Mouse (Mus musculus) embryonic facial prominence, embryonic 13.5 days (tissue): ENCODE data around the gene Atp6ap1l. TPM values are rescaled to one million over a fixed set of nuclear protein-coding genes. Genes with fewer than 3 reads are reported as not detected.
"Not testable (repeated sequence)": the region's sequence is repeated elsewhere in the genome, so short reads cannot be mapped to it uniquely, and the experiment has no call there.

Experiments
- ATAC-seq: fragments of 200-750 bp; cut with Nextera tagmentation; 2 replicates; pipeline ENCODE4 v1.8.0; 2017; ENCODE audit warnings: low read depth; ENCODE audit not compliant: insufficient number of reproducible peaks, insufficient read depth, low FRiP score, low TSS enrichment
- H3K27ac ChIP-seq: fragments of 300-500 bp; sonication (generic); 2 replicates; pipeline ENCODE4 v1.5.1; 2015; ENCODE audit warnings: moderate library complexity, mild to moderate bottlenecking, inconsistent platforms
- H3K27me3 ChIP-seq: fragments of 300-500 bp; sonication (generic); 2 replicates; pipeline ENCODE4 v1.6.1; 2015; ENCODE audit warnings: mild to moderate bottlenecking, inconsistent platforms
- H3K36me3 ChIP-seq: fragments of 300-500 bp; sonication (generic); 2 replicates; pipeline ENCODE4 v1.6.1; 2015; ENCODE audit warnings: mild to moderate bottlenecking, inconsistent platforms
- H3K4me1 ChIP-seq: fragments of 300-500 bp; sonication (generic); 2 replicates; pipeline ENCODE4 v1.6.1; 2015; ENCODE audit warnings: inconsistent platforms
- H3K4me2 ChIP-seq: fragments of 300-500 bp; sonication (generic); 2 replicates; pipeline ENCODE4 v1.6.1; 2015; ENCODE audit warnings: moderate library complexity, mild to moderate bottlenecking, inconsistent platforms
- H3K4me3 ChIP-seq: fragments of 300-500 bp; sonication (generic); 2 replicates; pipeline ENCODE4 v1.5.1; 2015; ENCODE audit warnings: mild to moderate bottlenecking, inconsistent platforms
- H3K9ac ChIP-seq: fragments of 300-500 bp; sonication (generic); 2 replicates; pipeline ENCODE4 v1.6.1; 2015; ENCODE audit warnings: mild to moderate bottlenecking, inconsistent platforms
- H3K9me3 ChIP-seq: fragments of 300-500 bp; sonication (generic); 2 replicates; pipeline ENCODE4 v1.6.1; 2016; ENCODE audit warnings: inconsistent platforms
- WGBS: fragments of 180-500 bp; shearing (Covaris S2); methylation state at CpG from one replicate; pipeline ENCODE4 v1.1.7; 2015; ENCODE audit warnings: mixed read lengths; 5-methylcytosine and 5-hydroxymethylcytosine counted together
- polyA plus RNA-seq: library from polyadenylated mRNA; unstranded; fragments of >200 nt; fragmentation: Nextera tagmentation; extraction: Ambion mirVana; gene quantifications from 2 replicates; pipeline ENCODE4 v1.2.1, GENCODE M21; 2015

The Atp6ap1l gene
- 0.25 TPM in 1 of 2 replicates, not detected in the other for polyA plus RNA-seq

- Histone ChIP-seq H3K36me3 (no peaks in the 10 kb centered on the region), H3K27ac (no peak within 1 kb of the TSS), H3K4me2 (no peak within 1 kb of the TSS), H3K27me3 (no peaks in the 10 kb centered on the region), H3K9ac (no peak within 1 kb of the TSS), H3K4me3 (no peak within 1 kb of the TSS), H3K9me3 (no peaks in the 10 kb centered on the region; the same call in 1 of the 2 replicates), H3K4me1 (no peaks in the 10 kb centered on the region)
- WGBS = 95% methylated on average over 5 of the region's 5 CpGs
- no peak for ATAC-seq
These were observed at the start of gene Atp6ap1l for GRCm38 (mm10) chr13:90905176-90905575. TSS of gene Atp6ap1l (minus strand) at chr13:90905355.

- no peak overlapping the region for H3K27ac ChIP-seq
- WGBS = 65% methylated on average over 5 of the region's 5 CpGs
- H3K27me3 ChIP-seq = no peaks in the 10 kb centered on the region
- ATAC-seq = no peak
- no peak overlapping the region for H3K4me2 ChIP-seq
- H3K9me3 ChIP-seq = no peaks in the 10 kb centered on the region
- no peak overlapping the region for H3K4me3 ChIP-seq
- no peak overlapping the region for H3K9ac ChIP-seq
- 0 out of 2 replicates have a peak, but pooled peaks cover 2% of the 10 kb centered on the region for H3K4me1 ChIP-seq
- no peaks in the 10 kb centered on the region for H3K36me3 ChIP-seq
These were observed 34.4 kb upstream of the Atp6ap1l start for GRCm38 (mm10) chr13:90939600-90939999.

DNA sequence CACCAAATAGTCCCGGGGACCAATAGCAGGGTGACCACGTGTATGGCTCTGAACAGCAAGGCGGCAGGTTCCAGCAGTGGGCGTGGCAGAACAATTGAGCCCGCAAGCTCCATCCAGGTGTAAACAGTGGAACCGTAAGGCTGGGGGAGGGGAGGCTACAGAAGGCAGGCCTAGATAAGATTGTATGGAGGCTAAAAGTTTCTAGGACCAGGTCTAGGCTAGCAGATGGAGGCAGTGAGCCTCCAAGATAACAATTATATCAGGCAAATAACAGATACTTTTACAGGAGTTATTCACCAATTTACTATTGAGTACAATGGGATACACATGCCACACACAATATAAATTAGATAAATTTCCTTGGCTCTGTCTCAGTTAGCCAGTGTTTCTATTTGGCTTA is 34.0 kb upstream of the Atp6ap1l start:
- no peak overlapping the region for H3K27ac ChIP-seq
- 50% methylated on average over 6 of the region's 6 CpGs for WGBS
- ATAC-seq = no peak
- no peak overlapping the region for H3K4me2 ChIP-seq
- H3K36me3 ChIP-seq = no peaks in the 10 kb centered on the region
- H3K4me3 ChIP-seq = no peak overlapping the region
- no peak overlapping the region for H3K9ac ChIP-seq
- H3K4me1 ChIP-seq = 0 out of 2 replicates have a peak, but pooled peaks cover 2% of the 10 kb centered on the region
- H3K27me3 ChIP-seq = no peaks in the 10 kb centered on the region
- H3K9me3 ChIP-seq = no peaks in the 10 kb centered on the region

DNA sequence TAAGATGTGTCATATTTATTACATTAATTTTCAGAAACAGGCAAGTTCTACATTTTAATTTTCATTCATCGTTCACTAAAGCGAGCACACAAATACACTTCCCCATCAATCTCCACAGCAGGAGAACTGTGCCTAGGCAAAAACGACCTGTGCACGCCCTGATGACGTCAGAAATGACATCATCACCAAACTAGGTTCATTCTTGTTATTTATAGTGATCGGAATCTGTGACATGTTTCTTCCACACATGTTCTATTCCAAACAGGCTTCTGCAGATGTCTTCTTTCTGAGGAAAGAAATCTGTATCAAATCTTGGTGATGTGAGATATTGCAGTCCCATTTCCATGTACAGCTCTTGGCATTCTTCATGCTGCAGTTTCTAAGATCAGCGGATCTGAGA is 30.7 kb upstream of the Atp6ap1l start:
- Histone ChIP-seq H3K9ac (no peak overlapping the region), H3K9me3 (no peaks in the 10 kb centered on the region), H3K4me3 (no peak overlapping the region), H3K36me3 (no peaks in the 10 kb centered on the region), H3K27ac (no peak overlapping the region), H3K4me1 (0 out of 2 replicates have a peak, but pooled peaks cover 2% of the 10 kb centered on the region), H3K4me2 (no peak overlapping the region), H3K27me3 (no peaks in the 10 kb centered on the region)
- ATAC-seq = no peak
- WGBS = 84% methylated on average over 7 of the region's 7 CpGs

DNA sequence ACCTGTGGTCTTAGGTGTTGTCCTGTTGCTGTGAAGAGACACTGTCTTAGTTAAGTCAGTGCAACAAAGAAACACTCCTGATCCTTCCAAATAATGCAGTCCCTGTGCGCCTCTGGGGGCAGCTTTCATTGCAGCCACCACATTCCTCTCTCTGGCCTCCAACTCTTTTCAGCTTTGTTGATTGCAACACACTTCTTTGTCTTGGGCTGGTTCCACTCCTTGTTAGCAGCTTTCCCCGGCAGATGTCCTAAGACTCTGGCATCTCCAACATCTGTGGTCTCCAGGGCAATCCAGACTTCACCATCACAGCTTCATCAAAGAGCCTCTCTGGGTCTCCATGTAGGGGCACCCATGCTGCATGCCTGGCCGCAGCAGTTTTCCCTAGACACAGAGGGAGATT is 28.1 kb upstream of the Atp6ap1l start:
- Histone ChIP-seq H3K9ac (no peak overlapping the region), H3K27me3 (no peaks in the 10 kb centered on the region), H3K9me3 (no peaks in the 10 kb centered on the region), H3K4me3 (no peak overlapping the region), H3K4me2 (no peak overlapping the region), H3K4me1 (no peaks in the 10 kb centered on the region), H3K36me3 (peaks cover 8% of the 10 kb centered on the region), H3K27ac (no peak overlapping the region)
- WGBS = 58% methylated on average over 3 of the region's 3 CpGs
- no peak for ATAC-seq

- no peak for ATAC-seq
- Histone ChIP-seq H3K9ac (no peak overlapping the region), H3K4me3 (no peak overlapping the region), H3K4me2 (no peak overlapping the region), H3K9me3 (no peaks in the 10 kb centered on the region), H3K36me3 (peaks cover 40% of the 10 kb centered on the region), H3K4me1 (no peaks in the 10 kb centered on the region), H3K27me3 (no peaks in the 10 kb centered on the region), H3K27ac (no peak overlapping the region)
- WGBS = 22% methylated on average over 5 of the region's 5 CpGs
These were observed 24.7 kb upstream of the Atp6ap1l start for GRCm38 (mm10) chr13:90929847-90930246.

- ATAC-seq = not testable (repeated sequence)
- peaks cover 43% of the 10 kb centered on the region for H3K36me3 ChIP-seq
- WGBS = 88% methylated on average over 9 of the region's 10 CpGs
These were observed 23.1 kb upstream of the Atp6ap1l start for GRCm38 (mm10) chr13:90928266-90928665.

DNA sequence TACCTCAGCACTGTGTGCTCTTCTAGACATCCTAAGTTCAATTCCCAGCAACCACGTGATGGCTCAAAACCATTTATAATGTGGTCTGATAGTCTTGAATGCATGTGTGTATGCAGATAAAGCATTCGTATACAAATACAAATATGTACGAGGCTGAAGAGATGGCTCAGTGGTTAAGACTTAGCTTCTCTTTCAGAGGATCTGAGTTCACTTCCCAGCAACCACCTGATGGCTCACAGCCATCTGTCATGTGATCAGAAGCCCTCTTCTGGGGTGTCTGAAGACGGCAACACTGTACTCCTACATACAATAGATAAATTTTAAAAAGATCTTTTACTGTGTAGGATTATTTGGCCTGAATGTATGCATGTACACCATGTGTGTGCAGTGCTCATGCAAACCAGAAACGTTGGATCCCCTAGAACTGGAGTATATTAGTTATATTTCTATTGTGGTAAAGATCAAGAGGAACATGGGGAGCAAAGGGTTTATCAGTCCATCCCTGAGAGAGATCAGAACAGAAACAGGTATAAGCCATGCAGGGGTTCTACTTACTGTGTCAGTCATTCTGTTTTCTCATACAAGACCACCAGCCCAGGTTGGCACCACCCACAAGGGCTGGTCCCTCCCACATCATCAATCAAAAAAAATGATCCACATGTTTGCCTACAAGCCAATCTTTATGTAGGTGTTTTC is 21.9 kb upstream of the Atp6ap1l start:
- H3K36me3 ChIP-seq = peaks cover 43% of the 10 kb centered on the region
- WGBS = 74% methylated on average over 5 of the region's 5 CpGs
- no peak overlapping the region for H3K27ac ChIP-seq

More at GRCm38 (mm10) chr13:90928266-90928665, 23.1 kb upstream of the Atp6ap1l start:
- not testable (repeated sequence) for H3K9me3 ChIP-seq, H3K27ac ChIP-seq, H3K9ac ChIP-seq, H3K4me3 ChIP-seq, H3K4me1 ChIP-seq, H3K4me2 ChIP-seq, H3K27me3 ChIP-seq

GRCm38 (mm10) chr13:90926125-90926765 is 21.1 kb upstream of the Atp6ap1l start:
- no peak overlapping the region for H3K4me2 ChIP-seq
- H3K9ac ChIP-seq = no peak overlapping the region
- peaks cover 43% of the 10 kb centered on the region for H3K36me3 ChIP-seq
- H3K27me3 ChIP-seq = no peaks in the 10 kb centered on the region
- H3K27ac ChIP-seq = no peak overlapping the region
- H3K9me3 ChIP-seq = no peaks in the 10 kb centered on the region
- 78% methylated on average over 7 of the region's 7 CpGs for WGBS
- H3K4me1 ChIP-seq = peaks cover 4% of the 10 kb centered on the region; the same call in 1 of the 2 replicates
- no peak overlapping the region for H3K4me3 ChIP-seq
- ATAC-seq = no peak

More for the DNA sequence above, 21.9 kb upstream of the Atp6ap1l start:
- peaks cover 4% of the 10 kb centered on the region; the same call in 1 of the 2 replicates for H3K4me1 ChIP-seq
- ATAC-seq = no peak
- no peak overlapping the region for H3K4me2 ChIP-seq
- H3K27me3 ChIP-seq = no peaks in the 10 kb centered on the region
- H3K9ac ChIP-seq = no peak overlapping the region
- H3K4me3 ChIP-seq = no peak overlapping the region
- H3K9me3 ChIP-seq = no peaks in the 10 kb centered on the region

GRCm38 (mm10) chr13:90925191-90925590 is 20.0 kb upstream of the Atp6ap1l start:
- ATAC-seq = no peak
- Histone ChIP-seq H3K9me3 (no peaks in the 10 kb centered on the region), H3K36me3 (peaks cover 43% of the 10 kb centered on the region), H3K4me2 (no peak overlapping the region), H3K9ac (no peak overlapping the region), H3K4me1 (peaks cover 4% of the 10 kb centered on the region; the same call in 1 of the 2 replicates), H3K27ac (no peak overlapping the region), H3K27me3 (no peaks in the 10 kb centered on the region), H3K4me3 (no peak overlapping the region)
- WGBS = 89% methylated on average over 5 of the region's 5 CpGs

GRCm38 (mm10) chr13:90924072-90924471 is 18.9 kb upstream of the Atp6ap1l start:
- Histone ChIP-seq H3K4me1 (peaks cover 4% of the 10 kb centered on the region; the same call in 1 of the 2 replicates), H3K27ac (peak overlapping the region; percentile 86; the same call in 1 of the 2 replicates), H3K4me3 (peak overlapping the region; percentile 85), H3K36me3 (peaks cover 42% of the 10 kb centered on the region), H3K4me2 (peak overlapping the region; percentile 68), H3K9ac (peak overlapping the region; percentile 97), H3K27me3 (no peaks in the 10 kb centered on the region), H3K9me3 (no peaks in the 10 kb centered on the region)
- no peak for ATAC-seq
- WGBS = 41% methylated on average over 9 of the region's 9 CpGs

- not testable (repeated sequence) for H3K27me3 ChIP-seq, H3K9me3 ChIP-seq, ATAC-seq, H3K4me1 ChIP-seq
- Histone ChIP-seq H3K36me3 (peaks cover 38% of the 10 kb centered on the region), H3K27ac (peak overlapping the region; percentile 86), H3K4me2 (peak overlapping the region; percentile 68), H3K4me3 (peak overlapping the region; percentile 85), H3K9ac (peak overlapping the region; percentile 97)
- WGBS = under 1% methylated on average over 13 of the region's 13 CpGs
These were observed 18.5 kb upstream of the Atp6ap1l start for GRCm38 (mm10) chr13:90923617-90924016.
